Mouse (Mus musculus) stomach, postnatal 0 days (tissue): ENCODE results near the gene Mov10l1. TPM values are rescaled to one million over a fixed set of nuclear protein-coding genes. Genes with fewer than 3 reads are reported as not detected.

Source experiments
- ATAC-seq: fragments of 200-750 bp; cut with Nextera tagmentation; 2 replicates; pipeline ENCODE4 v1.8.0; 2017; ENCODE audit not compliant: low FRiP score, low TSS enrichment
- DNase-seq: peaks from one replicate; pipeline ENCODE4 v3.0.0-alpha.2; 2016; ENCODE audit warnings: low spot score
- H3K27ac ChIP-seq: fragments of 300-500 bp; sonication (generic); replicated peaks from 2 replicates; pipeline ENCODE4 v1.5.1; 2014; ENCODE audit warnings: mild to moderate bottlenecking, control low read depth
- H3K27me3 ChIP-seq: fragments of 300-500 bp; sonication (generic); 2 replicates; pipeline ENCODE4 v1.6.1; 2014; ENCODE audit warnings: low read length; ENCODE audit not compliant: control insufficient read depth, insufficient read depth
- H3K36me3 ChIP-seq: fragments of 300-500 bp; sonication (generic); 2 replicates; pipeline ENCODE4 v1.6.1; 2014; ENCODE audit warnings: low read length, mixed read lengths; ENCODE audit not compliant: control insufficient read depth, insufficient read depth
- H3K4me1 ChIP-seq: fragments of 300-500 bp; sonication (generic); replicated peaks from 2 replicates; pipeline ENCODE4 v1.6.1; 2014; ENCODE audit warnings: antibody characterized with exemption; ENCODE audit not compliant: control insufficient read depth, insufficient read depth
- H3K4me2 ChIP-seq: fragments of 300-500 bp; sonication (generic); replicated peaks from 2 replicates; pipeline ENCODE4 v1.6.1; 2014; ENCODE audit warnings: low read depth, mild to moderate bottlenecking, control low read depth, moderate library complexity
- H3K4me3 ChIP-seq: fragments of 300-500 bp; sonication (generic); 2 replicates; pipeline ENCODE4 v1.5.1; 2014; ENCODE audit warnings: low read depth, low read length, control low read depth
- H3K9ac ChIP-seq: fragments of 300-500 bp; sonication (generic); 2 replicates; pipeline ENCODE4 v1.6.1; 2014; ENCODE audit warnings: mild to moderate bottlenecking, low read length, control low read depth, mixed read lengths
- H3K9me3 ChIP-seq: fragments of 300-500 bp; sonication (generic); 2 replicates; pipeline ENCODE4 v1.6.1; 2016; ENCODE audit warnings: low read length; ENCODE audit not compliant: control insufficient read depth
- CTCF ChIP-seq: IDR thresholded peaks from 2 replicates; pipeline ENCODE4 v1.5.1; 2016; ENCODE audit warnings: antibody characterized with exemption, low read depth, mild to moderate bottlenecking, moderate library complexity
- EP300 ChIP-seq: optimal IDR thresholded peaks from 2 replicates; pipeline ENCODE3; 2016; ENCODE audit warnings: antibody characterized with exemption
- WGBS: fragments of 180-500 bp; shearing (Covaris S2); extraction: QIAGEN DNeasy Blood & Tissue Kit; methylation state at CpG from one replicate; pipeline ENCODE4 v1.1.7; 2014; 5-methylcytosine and 5-hydroxymethylcytosine counted together
- polyA plus RNA-seq: library from polyadenylated mRNA; unstranded; fragments of >200 nt; fragmentation: Nextera tagmentation; extraction: Ambion mirVana; gene quantifications from 2 replicates; pipeline ENCODE4 v1.2.1, GENCODE M21; 2015

Mov10l1 gene
- polyA plus RNA-seq, 1 experiment from 2014 or later = not detected

- Histone ChIP-seq H3K4me2 (no peak overlapping the region), H3K9ac (no peak overlapping the region), H3K27me3 (no peaks in the 10 kb centered on the region), H3K9me3 (no peaks in the 10 kb centered on the region), H3K27ac (no peak overlapping the region), H3K4me3 (no peak overlapping the region), H3K4me1 (no peaks in the 10 kb centered on the region), H3K36me3 (no peaks in the 10 kb centered on the region)
- no peak for ATAC-seq
- DNase-seq = no peak
- 54% methylated on average over 2 of the region's 2 CpGs for WGBS
- TF ChIP-seq EP300 (no peak), CTCF (no peak)
These were observed 17.7 kb downstream of the Mov10l1 start for GRCm38 (mm10) chr15:89000367-89000766.

GRCm38 (mm10) chr15:89001245-89001644 is 18.5 kb downstream of the Mov10l1 start:
- no peak overlapping the region for H3K27ac ChIP-seq
- H3K4me1 ChIP-seq = no peaks in the 10 kb centered on the region
- H3K36me3 ChIP-seq = no peaks in the 10 kb centered on the region
- ATAC-seq (no peak), DNase-seq (no peak)
- no peak overlapping the region for H3K4me3 ChIP-seq
- TF ChIP-seq CTCF (no peak), EP300 (no peak)
- H3K9me3 ChIP-seq = no peaks in the 10 kb centered on the region
- H3K27me3 ChIP-seq = no peaks in the 10 kb centered on the region
- no peak overlapping the region for H3K4me2 ChIP-seq
- WGBS = 69% methylated on average over 3 of the region's 3 CpGs
- no peak overlapping the region for H3K9ac ChIP-seq

GRCm38 (mm10) chr15:89007002-89007401 is 24.3 kb downstream of the Mov10l1 start:
- no peak for DNase-seq
- Histone ChIP-seq H3K9ac (no peak overlapping the region), H3K27ac (no peak overlapping the region), H3K36me3 (no peaks in the 10 kb centered on the region), H3K4me1 (no peaks in the 10 kb centered on the region), H3K4me3 (no peak overlapping the region), H3K27me3 (no peaks in the 10 kb centered on the region), H3K9me3 (no peaks in the 10 kb centered on the region), H3K4me2 (no peak overlapping the region)
- TF ChIP-seq CTCF (no peak), EP300 (no peak)
- 90% methylated on average over 7 of the region's 7 CpGs for WGBS
- ATAC-seq = no peak

GRCm38 (mm10) chr15:89007781-89008180 is 25.1 kb downstream of the Mov10l1 start:
- H3K36me3 ChIP-seq = no peaks in the 10 kb centered on the region
- DNase-seq (no peak), ATAC-seq (no peak)
- no peaks in the 10 kb centered on the region for H3K4me1 ChIP-seq
- no peak overlapping the region for H3K4me3 ChIP-seq
- no peak overlapping the region for H3K27ac ChIP-seq
- WGBS = 77% methylated on average over 5 of the region's 5 CpGs
- no peaks in the 10 kb centered on the region for H3K27me3 ChIP-seq
- H3K9ac ChIP-seq = no peak overlapping the region
- no peak overlapping the region for H3K4me2 ChIP-seq
- no peaks in the 10 kb centered on the region for H3K9me3 ChIP-seq
- TF ChIP-seq CTCF (no peak), EP300 (no peak)

GRCm38 (mm10) chr15:89016722-89017121 is 34.0 kb downstream of the Mov10l1 start:
- H3K27me3 ChIP-seq = no peaks in the 10 kb centered on the region

GRCm38 (mm10) chr15:89020085-89020484 is 37.4 kb downstream of the Mov10l1 start:
- H3K4me3 ChIP-seq = no peak overlapping the region
- no peak overlapping the region for H3K27ac ChIP-seq
- H3K4me2 ChIP-seq = no peak overlapping the region
- no peak for DNase-seq
- H3K9ac ChIP-seq = no peak overlapping the region
- WGBS = 68% methylated on average over 7 of the region's 7 CpGs
- no peaks in the 10 kb centered on the region for H3K27me3 ChIP-seq
- no peaks in the 10 kb centered on the region for H3K9me3 ChIP-seq
- no peaks in the 10 kb centered on the region for H3K36me3 ChIP-seq
- ATAC-seq = no peak
- no peaks in the 10 kb centered on the region for H3K4me1 ChIP-seq
- TF ChIP-seq CTCF (no peak), EP300 (no peak)

More at GRCm38 (mm10) chr15:89016722-89017121, 34.0 kb downstream of the Mov10l1 start:
- DNase-seq (no peak), ATAC-seq (no peak)
- H3K4me1 ChIP-seq = no peaks in the 10 kb centered on the region
- H3K4me2 ChIP-seq = no peak overlapping the region
- TF ChIP-seq CTCF = no peak
- no peak for TF ChIP-seq EP300
- H3K4me3 ChIP-seq = no peak overlapping the region
- H3K27ac ChIP-seq = no peak overlapping the region
- 82% methylated on average over 3 of the region's 3 CpGs for WGBS
- H3K9me3 ChIP-seq = no peaks in the 10 kb centered on the region
- no peaks in the 10 kb centered on the region for H3K36me3 ChIP-seq
- no peak overlapping the region for H3K9ac ChIP-seq
